14 mouse cellular contexts compared by ENCODE assay signal in the genomic region with DNA sequence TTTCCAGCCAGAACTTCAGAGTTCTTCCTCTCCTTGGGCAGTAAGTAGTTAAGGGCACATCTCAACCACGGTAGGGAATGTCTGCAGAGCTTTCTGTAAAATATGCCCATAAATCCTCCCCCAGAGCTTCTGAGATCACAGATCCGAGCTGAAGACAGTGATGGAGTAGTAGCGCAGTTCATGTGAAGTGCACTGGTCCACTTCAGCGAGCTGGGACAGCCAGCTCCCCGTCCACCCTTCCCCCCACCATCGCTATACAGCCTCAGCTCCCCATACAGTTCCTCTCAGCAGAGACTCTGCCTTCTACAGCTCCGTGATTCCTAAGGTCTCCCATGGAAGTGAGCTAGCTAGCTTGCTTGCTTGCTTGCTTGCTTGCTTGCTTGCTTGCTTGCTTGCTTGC.
A peak's percentile ranks its signal among the peaks of the same experiment; 100 is the strongest.
DNase-seq lines count a peak whose midpoint lies in the region; ATAC-seq lines count a peak whose summit lies in the region.
"Had no signal": no experiment of that assay in that cellular context is flagged by ENCODE, and none has a peak within 500 bp of the region (broad histone marks: within the 10 kb centered on the region; RNA-seq: fewer than 3 reads in every experiment).

No protein-coding gene starts in this region.

- no peaks in the 10 kb centered on the region for H3K27me3 ChIP-seq in heart, embryonic 15.5 days
- H3K27me3 ChIP-seq in lung, embryonic 15.5 days, result no peaks in the 10 kb centered on the region
- no peaks in the 10 kb centered on the region for H3K27me3 ChIP-seq in stomach, embryonic 14.5 days (ENCODE audit: control insufficient read depth, insufficient read depth, low read length)
- H3K27me3 ChIP-seq: CH12.LX; liver, embryonic 15.5 days had no signal

- ATAC-seq in heart, embryonic 15.5 days (replicated peaks; ENCODE audit: insufficient number of reproducible peaks, insufficient read depth, low FRiP score, low read depth), result no peak
- ATAC-seq in lung, embryonic 15.5 days (ENCODE audit: borderline replicate concordance, extremely low read depth, low FRiP score, low TSS enrichment), result peak; percentile 73; the same call in 1 of the 2 replicates
- ATAC-seq in stomach, embryonic 14.5 days (ENCODE audit: insufficient number of reproducible peaks, insufficient read depth, low FRiP score, low read depth), result peak; percentile 88; the same call in 1 of the 2 replicates

- DNase-seq in heart, adult 18-20 months, result no peak
- no peak for DNase-seq in lung, postnatal 14 days
- peak; percentile 24 for DNase-seq in heart, postnatal 4 days
- no peak for DNase-seq in urinary bladder, postnatal 25 days (ENCODE audit: low spot score)
- no peak for DNase-seq in gastrocnemius, postnatal 10 days
- DNase-seq: cerebellum, adult 18-20 months; gastrocnemius, postnatal 36 days; spleen, adult 18-20 months; thymus, postnatal 14 days had no signal

- H3K36me3 ChIP-seq in heart, embryonic 15.5 days, result no peaks in the 10 kb centered on the region
- H3K36me3 ChIP-seq in lung, embryonic 15.5 days, result no peaks in the 10 kb centered on the region
- no peaks in the 10 kb centered on the region for H3K36me3 ChIP-seq in stomach, embryonic 14.5 days (ENCODE audit: control insufficient read depth, insufficient read depth, low read length)

- peak overlapping the region; percentile 71 for H3K27ac ChIP-seq in heart, embryonic 15.5 days
- peak overlapping the region; percentile 90 for H3K27ac ChIP-seq in lung, embryonic 15.5 days
- H3K27ac ChIP-seq in stomach, embryonic 14.5 days (ENCODE audit: low read length), result peak overlapping the region; percentile 93
- H3K27ac ChIP-seq: liver, embryonic 15.5 days had no signal

- no peaks in the 10 kb centered on the region for H3K9me3 ChIP-seq in heart, embryonic 15.5 days (replicated peaks)
- no peaks in the 10 kb centered on the region for H3K9me3 ChIP-seq in lung, embryonic 15.5 days
- H3K9me3 ChIP-seq in stomach, embryonic 14.5 days (ENCODE audit: control insufficient read depth, low read depth, low read length), result no peaks in the 10 kb centered on the region
- H3K9me3 ChIP-seq: liver, embryonic 15.5 days had no signal

- peaks cover 22% of the 10 kb centered on the region for H3K4me1 ChIP-seq in heart, embryonic 15.5 days (replicated peaks)
- peaks cover 50% of the 10 kb centered on the region for H3K4me1 ChIP-seq in lung, embryonic 15.5 days
- H3K4me1 ChIP-seq in stomach, embryonic 14.5 days (ENCODE audit: control insufficient read depth, insufficient read depth, low read length), result peaks cover 28% of the 10 kb centered on the region

- WGBS in heart, embryonic 15.5 days, result 31% methylated on average over 7 of the region's 7 CpGs
- WGBS in lung, embryonic 15.5 days, result 7% methylated on average over 7 of the region's 7 CpGs
- 17% methylated on average over 7 of the region's 7 CpGs for WGBS in stomach, embryonic 14.5 days

- no peak overlapping the region for H3K4me3 ChIP-seq in heart, embryonic 15.5 days
- H3K4me3 ChIP-seq in lung, embryonic 15.5 days, result no peak overlapping the region
- no peak overlapping the region for H3K4me3 ChIP-seq in stomach, embryonic 14.5 days (ENCODE audit: low read depth, low read length)
- H3K4me3 ChIP-seq: liver, embryonic 15.5 days had no signal

- H3K4me2 ChIP-seq in heart, embryonic 15.5 days, result no peak overlapping the region
- peak overlapping the region; percentile 22; the same call in 1 of the 2 replicates for H3K4me2 ChIP-seq in lung, embryonic 15.5 days
- peak overlapping the region; percentile 22 for H3K4me2 ChIP-seq in stomach, embryonic 14.5 days (replicated peaks; ENCODE audit: low read depth, low read length)
- H3K4me2 ChIP-seq: liver, embryonic 15.5 days had no signal

- H3K9ac ChIP-seq in heart, embryonic 15.5 days, result no peak overlapping the region
- no peak overlapping the region for H3K9ac ChIP-seq in lung, embryonic 15.5 days
- H3K9ac ChIP-seq in stomach, embryonic 14.5 days (replicated peaks; ENCODE audit: low read depth, low read length), result no peak overlapping the region
- H3K9ac ChIP-seq: liver, embryonic 15.5 days had no signal
